Mouse (Mus musculus) monocyte, adult 2 months (primary cell): ENCODE data around the gene Baiap2l2.
A peak's percentile ranks its signal among the peaks of the same experiment; 100 is the strongest.

Experiments used
- DNase-seq, 2 experiments: peaks; one replicate each; pipeline ENCODE4 v3.0.0; 2022; ENCODE audit warnings: low spot score in 2 of 2, low read depth in 1 of 2

Baiap2l2 gene

GRCm38 (mm10) chr15:79303725-79304124 is 18.4 kb upstream of the Baiap2l2 start:
- no peak for DNase-seq

- no peak for DNase-seq
Measured at GRCm38 (mm10) chr15:79299563-79300155, 14.3 kb upstream of the Baiap2l2 start.

- DNase-seq, result no peak
Measured at GRCm38 (mm10) chr15:79298553-79298952, 13.2 kb upstream of the Baiap2l2 start.

- DNase-seq, result no peak
Measured at GRCm38 (mm10) chr15:79292779-79293178, 7.4 kb upstream of the Baiap2l2 start.

- DNase-seq, result no peak
Measured at GRCm38 (mm10) chr15:79290340-79290739, 5.0 kb upstream of the Baiap2l2 start.

GRCm38 (mm10) chr15:79289441-79289840 is 4.1 kb upstream of the Baiap2l2 start:
- no peak for DNase-seq

- DNase-seq, result no peak
Measured at GRCm38 (mm10) chr15:79288387-79288786, 3.0 kb upstream of the Baiap2l2 start.

GRCm38 (mm10) chr15:79287091-79287490 is 1.8 kb upstream of the Baiap2l2 start:
- DNase-seq, result no peak

- DNase-seq, result no peak
Measured at GRCm38 (mm10) chr15:79286141-79286540, 804 bp upstream of the Baiap2l2 start.

- no peak for DNase-seq
Measured at GRCm38 (mm10) chr15:79283371-79283770, 2.0 kb downstream of the Baiap2l2 start.

- no peak for DNase-seq
Measured at GRCm38 (mm10) chr15:79282434-79282833, 2.9 kb downstream of the Baiap2l2 start.

GRCm38 (mm10) chr15:79281389-79281788 is 3.9 kb downstream of the Baiap2l2 start:
- DNase-seq, result no peak

GRCm38 (mm10) chr15:79280850-79281249 is 4.5 kb downstream of the Baiap2l2 start:
- DNase-seq, result no peak

GRCm38 (mm10) chr15:79280209-79280608 is 5.1 kb downstream of the Baiap2l2 start:
- DNase-seq, result no peak

- DNase-seq, result no peak
Measured at GRCm38 (mm10) chr15:79277728-79278127, 7.6 kb downstream of the Baiap2l2 start.

- no peak for DNase-seq
Measured at GRCm38 (mm10) chr15:79273020-79273419, 12.3 kb downstream of the Baiap2l2 start.

GRCm38 (mm10) chr15:79271124-79271746 is 14.1 kb downstream of the Baiap2l2 start:
- DNase-seq, result no peak

- DNase-seq, result peak in 1 of 2 experiments; percentile 61
Measured at GRCm38 (mm10) chr15:79270317-79271123, 14.8 kb downstream of the Baiap2l2 start.

GRCm38 (mm10) chr15:79268521-79268920 is 16.8 kb downstream of the Baiap2l2 start:
- no peak for DNase-seq

- DNase-seq, result no peak
Measured at GRCm38 (mm10) chr15:79265384-79265783, 20.0 kb downstream of the Baiap2l2 start.

- DNase-seq, result no peak
Measured at GRCm38 (mm10) chr15:79263726-79264125, 21.6 kb downstream of the Baiap2l2 start.

- no peak for DNase-seq
Measured at GRCm38 (mm10) chr15:79262786-79263309, 22.5 kb downstream of the Baiap2l2 start.
